Mouse (Mus musculus) olfactory bulb, adult 2 months (tissue): ENCODE measurements around the gene Tm9sf3. TPM values are rescaled to one million over a fixed set of nuclear protein-coding genes. Genes with fewer than 3 reads are reported as not detected.

Experiments used
- H3K27ac ChIP-seq: fragments of 200-500 bp; 2 replicates; pipeline ENCODE4 v1.5.1; 2012; ENCODE audit warnings: low read depth, low read length; ENCODE audit not compliant: insufficient read depth
- H3K4me1 ChIP-seq: fragments of 200-500 bp; 2 replicates; pipeline ENCODE4 v1.6.1; 2012; ENCODE audit warnings: low read length; ENCODE audit not compliant: control insufficient read depth, insufficient read depth
- H3K4me3 ChIP-seq: fragments of 200-500 bp; 2 replicates; pipeline ENCODE4 v1.5.1; 2012; ENCODE audit warnings: mild to moderate bottlenecking, low read depth, low read length, moderate library complexity; ENCODE audit not compliant: insufficient read depth
- CTCF ChIP-seq: fragments of 200-500 bp; IDR thresholded peaks from 2 replicates; pipeline ENCODE4 v1.5.1; 2012; ENCODE audit warnings: low read depth, mild to moderate bottlenecking, low read length, moderate library complexity; ENCODE audit not compliant: insufficient read depth
- POLR2A ChIP-seq: fragments of 200-500 bp; IDR thresholded peaks from 2 replicates; pipeline ENCODE4 v1.6.1; 2012; ENCODE audit warnings: mild to moderate bottlenecking, low read depth, low read length, moderate library complexity; ENCODE audit not compliant: insufficient read depth
- WGBS: fragments of 180-500 bp; shearing (Covaris S2); methylation state at CpG from one replicate; pipeline ENCODE4 v1.1.7; 2018; 5-methylcytosine and 5-hydroxymethylcytosine counted together
- polyA plus RNA-seq: library from polyadenylated mRNA; stranded (reverse); fragments of >200 nt; gene quantifications from 2 replicates; pipeline ENCODE4 v1.2.4, GENCODE M21; 2012; ENCODE audit warnings: low replicate concordance; ENCODE audit not compliant: missing spikeins, insufficient read depth, insufficient read length

Tm9sf3 gene
- polyA plus RNA-seq, 1 experiment: 131 TPM

DNA sequence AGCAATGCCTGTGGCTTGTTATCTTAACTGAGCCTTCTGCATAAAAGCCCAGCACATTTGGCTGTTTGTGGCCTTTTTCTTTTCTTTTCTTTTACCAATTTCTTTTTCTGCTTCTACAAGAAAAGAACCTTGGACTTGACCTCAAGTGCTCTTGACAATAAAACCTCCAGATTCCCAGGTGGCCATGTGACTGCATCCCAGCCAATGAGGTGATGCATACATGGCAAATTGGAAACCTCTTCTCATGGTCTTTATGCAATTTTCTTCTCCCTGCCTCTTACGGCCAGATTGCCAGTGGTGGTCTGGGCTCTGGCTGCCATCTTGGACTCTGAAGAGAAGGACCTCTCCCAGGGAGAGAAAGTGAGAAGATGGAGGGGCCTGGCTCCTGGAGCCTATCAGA is 70.4 kb downstream of the Tm9sf3 start:
- H3K4me3 ChIP-seq: no peak overlapping the region
- TF ChIP-seq CTCF (no peak), POLR2A (no peak)
- 95% methylated on average over 1 of the region's 1 CpGs for WGBS
- H3K4me1 ChIP-seq: no peaks in the 10 kb centered on the region
- H3K27ac ChIP-seq: no peak overlapping the region

DNA sequence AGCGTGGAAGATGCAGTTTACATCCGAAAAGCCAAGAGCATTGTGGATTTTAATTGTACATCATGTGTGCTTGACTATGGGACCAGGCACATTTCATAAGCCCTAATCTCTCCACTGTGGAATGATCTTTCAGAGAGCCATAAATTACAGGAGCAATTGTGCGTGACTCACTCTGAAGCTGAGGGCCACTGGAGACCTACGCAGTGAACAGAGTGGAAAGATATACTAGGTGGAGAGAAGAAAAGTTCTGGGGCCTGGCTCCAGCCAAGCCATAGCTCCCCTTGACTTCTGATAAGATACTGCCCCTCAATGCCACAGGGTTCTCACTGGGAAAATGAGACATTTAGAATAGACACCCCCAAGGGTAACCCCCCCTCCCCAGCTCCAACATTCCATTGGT is 70.8 kb downstream of the Tm9sf3 start:
- H3K4me3 ChIP-seq: no peak overlapping the region
- WGBS: 90% methylated on average over 4 of the region's 4 CpGs
- TF ChIP-seq POLR2A (no peak), CTCF (no peak)
- H3K27ac ChIP-seq: no peak overlapping the region
- no peaks in the 10 kb centered on the region for H3K4me1 ChIP-seq

DNA sequence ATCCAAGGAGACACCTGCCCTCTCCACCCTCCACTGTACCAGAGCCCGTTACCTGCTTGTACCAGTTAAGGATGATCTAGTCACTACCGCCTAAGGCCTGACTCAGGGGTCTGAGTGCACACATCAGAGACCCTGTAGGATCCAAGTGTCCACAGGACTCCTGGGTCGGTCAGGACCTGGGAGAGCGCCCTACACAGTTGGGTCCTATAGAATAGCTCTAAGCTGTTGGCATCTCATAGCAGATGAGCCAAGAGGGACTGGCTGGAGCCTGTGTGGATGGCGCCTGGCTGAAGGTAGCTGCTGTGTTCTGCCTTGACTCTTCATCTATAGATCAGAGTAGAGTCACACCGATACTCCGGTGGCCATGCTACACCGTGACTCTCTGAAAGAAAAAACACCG is 72.1 kb downstream of the Tm9sf3 start:
- no peaks in the 10 kb centered on the region for H3K4me1 ChIP-seq
- WGBS: 90% methylated on average over 9 of the region's 9 CpGs
- H3K27ac ChIP-seq: no peak overlapping the region
- H3K4me3 ChIP-seq: no peak overlapping the region
- TF ChIP-seq CTCF: no peak
- no peak for TF ChIP-seq POLR2A

DNA sequence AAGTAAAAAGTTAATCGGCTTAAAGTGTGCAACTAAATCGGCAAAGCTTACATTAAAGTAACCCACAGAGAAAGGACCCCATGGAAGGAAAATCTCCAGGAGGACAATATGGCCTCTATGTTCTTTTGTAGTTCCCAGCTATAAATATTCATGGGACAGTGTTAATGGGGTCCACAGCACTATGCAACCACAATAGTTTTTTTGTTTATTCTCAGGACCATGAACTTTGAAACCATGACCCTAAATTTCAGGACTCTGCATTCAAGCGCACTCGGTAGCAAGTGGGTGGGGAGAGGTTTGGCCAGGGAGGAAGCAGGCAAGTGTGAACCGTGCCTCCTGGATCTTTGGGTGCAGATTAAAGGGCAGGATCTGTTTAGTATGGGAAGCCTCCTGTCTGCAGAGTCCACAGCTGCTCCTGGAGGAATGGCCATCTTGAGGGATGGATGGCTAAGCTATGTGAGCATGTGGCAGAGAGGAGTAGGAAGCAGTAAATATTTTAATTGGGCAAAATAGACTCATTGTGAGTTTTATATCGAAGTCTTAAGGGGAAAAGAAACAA is 72.8 kb downstream of the Tm9sf3 start:
- TF ChIP-seq CTCF (no peak), POLR2A (no peak)
- Histone ChIP-seq H3K27ac (no peak overlapping the region), H3K4me1 (no peaks in the 10 kb centered on the region), H3K4me3 (no peak overlapping the region)
- 44% methylated on average over 6 of the region's 6 CpGs for WGBS

DNA sequence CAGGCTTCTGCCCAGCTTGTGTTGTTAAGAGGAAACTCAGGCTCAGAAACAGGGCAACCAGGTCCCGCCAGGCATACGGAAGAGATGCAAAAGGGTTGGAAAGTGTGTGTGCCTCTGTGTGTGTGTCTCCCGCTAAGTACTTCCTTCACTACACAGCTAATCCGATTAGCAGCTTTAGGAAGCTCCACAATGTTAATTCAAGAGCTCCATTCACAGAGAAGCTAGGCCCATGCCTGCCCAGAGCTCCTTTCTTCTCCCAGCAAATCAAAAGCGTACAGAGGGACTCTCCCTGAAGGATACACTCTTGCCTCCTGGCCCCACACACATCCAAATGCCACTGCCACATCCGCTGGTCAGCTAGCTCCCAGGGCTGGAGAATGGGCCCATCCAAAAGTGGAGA is 86.5 kb downstream of the Tm9sf3 start:
- no peaks in the 10 kb centered on the region for H3K4me1 ChIP-seq
- no peak overlapping the region for H3K4me3 ChIP-seq
- no peak overlapping the region for H3K27ac ChIP-seq
- 59% methylated on average over 6 of the region's 6 CpGs for WGBS
- no peak for TF ChIP-seq POLR2A
- no peak for TF ChIP-seq CTCF

DNA sequence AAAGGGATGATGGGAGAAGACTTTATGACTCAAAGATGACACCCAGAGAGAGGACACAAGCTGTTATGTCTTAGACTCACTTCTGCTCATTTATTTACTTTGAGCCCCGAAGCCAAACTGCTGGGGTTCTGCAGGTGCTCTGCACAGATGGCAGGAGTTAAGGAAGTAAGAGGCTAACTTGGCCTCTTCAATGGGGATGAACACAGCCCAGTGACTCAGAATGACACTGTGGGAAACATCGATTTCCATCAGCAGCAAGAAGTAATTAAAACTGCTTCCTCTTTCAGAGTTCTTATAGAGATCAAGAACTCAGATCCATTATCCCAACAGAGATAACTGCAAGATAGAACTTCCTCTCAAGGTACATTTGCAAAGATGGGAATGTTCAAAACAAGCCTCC is 86.9 kb downstream of the Tm9sf3 start:
- Histone ChIP-seq H3K4me3 (no peak overlapping the region), H3K27ac (no peak overlapping the region), H3K4me1 (no peaks in the 10 kb centered on the region)
- TF ChIP-seq POLR2A (no peak), CTCF (no peak)
- whole genome bisulfite sequencing: 30% methylated on average over 2 of the region's 2 CpGs

DNA sequence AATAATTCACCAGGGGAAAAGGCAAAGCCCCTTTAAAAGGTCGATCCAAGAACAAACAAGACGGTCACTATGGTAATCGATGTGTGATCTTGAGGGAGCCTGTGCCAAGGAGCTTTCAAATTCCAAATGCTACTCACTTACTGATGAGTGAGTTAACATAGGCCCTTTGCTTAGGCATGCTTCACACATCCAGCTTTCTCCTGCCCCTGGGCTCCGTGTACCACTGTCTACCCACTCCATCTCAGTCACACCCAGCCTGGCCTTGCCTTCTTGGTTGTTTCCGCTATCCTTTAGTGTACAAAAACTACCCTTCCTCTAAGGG is 97.9 kb downstream of the Tm9sf3 start:
- 56% methylated on average over 5 of the region's 5 CpGs for WGBS

DNA sequence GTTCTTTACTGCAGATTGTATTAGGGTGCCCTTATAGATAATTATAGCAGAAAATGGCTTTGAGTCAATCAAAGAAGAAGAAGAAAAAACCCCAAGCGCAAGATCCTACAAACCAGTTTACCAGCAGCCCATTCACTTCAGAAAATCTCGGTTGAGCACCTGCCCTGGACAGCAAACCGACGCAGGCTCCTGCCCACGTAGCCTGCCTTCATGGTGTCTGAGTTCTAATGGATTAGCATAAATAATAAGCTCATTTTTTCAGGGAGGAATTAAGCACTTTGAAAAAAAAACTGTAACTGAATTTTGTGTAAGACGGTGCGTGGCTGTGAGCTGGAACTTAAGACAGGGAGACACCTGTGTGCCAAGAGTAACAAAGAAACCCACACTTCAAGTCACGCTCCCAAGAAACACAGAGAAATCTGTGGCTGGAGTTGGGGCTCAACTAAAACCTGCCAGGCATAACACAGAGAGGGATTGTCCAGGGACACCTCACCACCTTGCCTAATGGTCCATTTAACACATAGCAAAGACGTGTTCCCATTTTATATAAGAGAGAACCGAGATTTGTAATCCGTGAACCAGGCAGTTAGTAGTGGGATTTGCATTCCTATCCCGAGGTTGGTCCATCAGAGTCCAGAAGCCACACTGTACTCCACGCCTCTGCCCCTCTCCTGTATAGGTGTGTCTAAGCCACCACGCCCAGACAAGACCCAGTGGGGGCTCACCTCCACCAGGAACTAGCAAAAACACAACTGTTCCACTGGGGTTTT is 98.5 kb downstream of the Tm9sf3 start:
- Histone ChIP-seq H3K27ac (no peak overlapping the region), H3K4me1 (peaks cover 4% of the 10 kb centered on the region), H3K4me3 (no peak overlapping the region)
- WGBS: 36% methylated on average over 14 of the region's 14 CpGs
- no peak for TF ChIP-seq POLR2A
- no peak for TF ChIP-seq CTCF

More for the DNA sequence above, 97.9 kb downstream of the Tm9sf3 start:
- Histone ChIP-seq H3K4me3 (no peak overlapping the region), H3K27ac (no peak overlapping the region), H3K4me1 (peaks cover 4% of the 10 kb centered on the region)
- TF ChIP-seq POLR2A: no peak

DNA sequence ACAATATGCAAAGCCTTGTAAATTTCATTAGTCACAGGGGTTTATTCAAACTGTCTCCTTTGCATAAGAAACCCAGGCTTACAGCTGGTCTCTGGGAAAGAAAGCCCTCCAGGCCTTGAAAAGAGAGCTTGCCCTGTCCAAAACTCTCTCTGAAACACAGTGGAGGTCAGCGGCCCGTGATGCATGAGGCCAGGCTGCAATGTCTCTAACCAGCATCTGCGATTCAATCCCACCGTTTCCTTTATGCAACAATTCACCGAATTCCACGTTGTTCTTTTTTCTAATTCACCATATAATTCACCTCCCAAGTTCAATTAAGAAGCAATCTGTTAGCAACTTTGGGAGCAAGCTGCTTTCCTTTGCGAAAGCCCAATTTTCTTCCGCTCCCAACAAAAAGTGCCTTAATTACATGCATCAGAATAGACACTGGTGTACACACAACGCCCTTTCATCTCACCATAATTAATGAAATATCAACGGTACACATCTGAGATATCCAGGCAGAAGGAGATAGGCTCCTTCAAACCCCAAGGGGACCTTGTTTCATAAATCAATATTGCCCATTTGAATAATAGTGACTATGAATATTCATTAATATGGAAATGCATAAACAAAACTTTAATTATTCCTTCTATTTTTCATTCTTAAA is 99.2 kb downstream of the Tm9sf3 start:
- Histone ChIP-seq H3K27ac (no peak overlapping the region), H3K4me1 (peaks cover 4% of the 10 kb centered on the region), H3K4me3 (no peak overlapping the region)
- TF ChIP-seq CTCF (no peak), POLR2A (no peak)
- 22% methylated on average over 10 of the region's 10 CpGs for WGBS

Other genes with a start within 250 kb of the Tm9sf3 start
- 343 and 667 TPM in 2 replicates for gene Dntt, start 234.7 kb downstream of the Tm9sf3 start, polyA plus RNA-seq
- not detected in 2 replicates for gene Opalin, start 186.9 kb downstream of the Tm9sf3 start, polyA plus RNA-seq
- not detected in 2 replicates for gene Tll2, start 57.2 kb downstream of the Tm9sf3 start, polyA plus RNA-seq
- gene Pik3ap1, start 121.1 kb upstream of the Tm9sf3 start, polyA plus RNA-seq: not detected in 2 replicates
- not detected in 2 replicates for gene Lcor, start 218.6 kb upstream of the Tm9sf3 start, polyA plus RNA-seq